Mouse (Mus musculus): ENCODE data around the gene Prh1. TPM values are rescaled to one million over a fixed set of nuclear protein-coding genes. Genes with fewer than 3 reads are reported as not detected.
"Not testable (repeated sequence)": the region's sequence is repeated elsewhere in the genome, so short reads cannot be mapped to it uniquely, and the experiment has no call there.

Prh1 gene
- not detected in 2 replicates for polyA plus RNA-seq (2014; fragmentation: Nextera tagmentation; extraction: Ambion mirVana)

- not testable (repeated sequence) for H3K9me3 ChIP-seq (ENCODE audit: control insufficient read depth, low read length); H3K4me3 ChIP-seq (ENCODE audit: low read depth, low read length); H3K9ac ChIP-seq (ENCODE audit: low read length); H3K27me3 ChIP-seq (ENCODE audit: control insufficient read depth, insufficient read depth, low read length); ATAC-seq (ENCODE audit: low FRiP score); DNase-seq (ENCODE audit: low spot score, missing footprints); H3K27ac ChIP-seq (ENCODE audit: low read depth, low read length); H3K36me3 ChIP-seq (ENCODE audit: control insufficient read depth, insufficient read depth, low read length); H3K4me1 ChIP-seq (ENCODE audit: control insufficient read depth, insufficient read depth, low read length); H3K4me2 ChIP-seq
- 92% methylated on average over 1 of the region's 1 CpGs for WGBS
These were observed at the start of gene Prh1 for GRCm38 (mm10) chr6:132569509-132569908. Gene Prh1 (plus strand): TSS chr6:132569809.

GRCm38 (mm10) chr6:132595613-132596012 lies 26.0 kb downstream of the Prh1 start, which contains the start of gene Prp2:
Gene Prp2 (plus strand): TSS chr6:132595913.
- not testable (repeated sequence) for H3K4me2 ChIP-seq; H3K27ac ChIP-seq (ENCODE audit: low read depth, low read length); H3K4me1 ChIP-seq (ENCODE audit: control insufficient read depth, insufficient read depth, low read length); H3K36me3 ChIP-seq (ENCODE audit: control insufficient read depth, insufficient read depth, low read length); H3K9me3 ChIP-seq (ENCODE audit: control insufficient read depth, low read length); ATAC-seq (ENCODE audit: low FRiP score); DNase-seq (ENCODE audit: low spot score, missing footprints); H3K9ac ChIP-seq (ENCODE audit: low read length); H3K4me3 ChIP-seq (ENCODE audit: low read depth, low read length); H3K27me3 ChIP-seq (ENCODE audit: control insufficient read depth, insufficient read depth, low read length)
- WGBS, result 86% methylated on average over 2 of the region's 2 CpGs

Other genes with a start within 250 kb of the Prh1 start
- gene Gm8882, start 205.7 kb upstream of the Prh1 start, polyA plus RNA-seq (2014; fragmentation: Nextera tagmentation; extraction: Ambion mirVana), result not detected in 2 replicates
- not detected in 2 replicates for gene Prp2, start 26.1 kb downstream of the Prh1 start, polyA plus RNA-seq (2014; fragmentation: Nextera tagmentation; extraction: Ambion mirVana)
- gene A630073D07Rik, start 81.7 kb downstream of the Prh1 start, polyA plus RNA-seq (2014; fragmentation: Nextera tagmentation; extraction: Ambion mirVana), result not detected in 2 replicates
- not detected in 2 replicates for gene Tas2r120, start 87.1 kb downstream of the Prh1 start, polyA plus RNA-seq (2014; fragmentation: Nextera tagmentation; extraction: Ambion mirVana)
- gene Tas2r121, start 131.2 kb downstream of the Prh1 start, polyA plus RNA-seq (2014; fragmentation: Nextera tagmentation; extraction: Ambion mirVana), result not detected in 2 replicates
- gene Tas2r122, start 142.1 kb downstream of the Prh1 start, polyA plus RNA-seq (2014; fragmentation: Nextera tagmentation; extraction: Ambion mirVana), result not detected in 2 replicates
- not detected in 2 replicates for gene Tas2r115, start 168.2 kb downstream of the Prh1 start, polyA plus RNA-seq (2014; fragmentation: Nextera tagmentation; extraction: Ambion mirVana)
- not detected in 2 replicates for gene Tas2r124, start 184.9 kb downstream of the Prh1 start, polyA plus RNA-seq (2014; fragmentation: Nextera tagmentation; extraction: Ambion mirVana)
- not detected in 2 replicates for gene Tas2r102, start 192.3 kb downstream of the Prh1 start, polyA plus RNA-seq (2014; fragmentation: Nextera tagmentation; extraction: Ambion mirVana)
- gene Tas2r136, start 208.4 kb downstream of the Prh1 start, polyA plus RNA-seq (2014; fragmentation: Nextera tagmentation; extraction: Ambion mirVana), result not detected in 2 replicates
- not detected in 2 replicates for gene Tas2r117, start 233.0 kb downstream of the Prh1 start, polyA plus RNA-seq (2014; fragmentation: Nextera tagmentation; extraction: Ambion mirVana)

Measured in midbrain, embryonic 11.5 days (tissue).